Mouse (Mus musculus) bone marrow, adult 2 months (tissue): ENCODE results near the gene Erg. TPM values are rescaled to one million over a fixed set of nuclear protein-coding genes. Genes with fewer than 3 reads are reported as not detected.

Source experiments
- H3K27ac ChIP-seq: fragments of 200-500 bp; 2 replicates; pipeline ENCODE4 v1.5.1; 2012; ENCODE audit warnings: low read depth, mild to moderate bottlenecking, control low read depth, inconsistent platforms, low read length; ENCODE audit not compliant: control insufficient read depth, poor library complexity, insufficient read depth
- H3K4me1 ChIP-seq: fragments of 200-500 bp; 2 replicates; pipeline ENCODE4 v1.6.1; 2011; ENCODE audit warnings: low read length; ENCODE audit not compliant: control insufficient read depth, insufficient read depth
- H3K4me3 ChIP-seq: fragments of 200-500 bp; replicated peaks from 2 replicates; pipeline ENCODE3; 2011; ENCODE audit warnings: mild to moderate bottlenecking, low read depth, low read length, control low read depth; ENCODE audit not compliant: control insufficient read depth
- CTCF ChIP-seq: fragments of 200-500 bp; IDR thresholded peaks from 2 replicates; pipeline ENCODE4 v1.5.1; 2011; ENCODE audit warnings: low read length, control low read depth; ENCODE audit not compliant: control insufficient read depth, insufficient read depth
- POLR2A ChIP-seq: fragments of 200-500 bp; IDR thresholded peaks from 2 replicates; pipeline ENCODE4 v1.6.1; 2011; ENCODE audit warnings: low read depth, mild to moderate bottlenecking, control low read depth, low read length, borderline replicate concordance; ENCODE audit not compliant: control insufficient read depth
- WGBS: fragments of 180-500 bp; shearing (Covaris S2); methylation state at CpG from one replicate; pipeline ENCODE4 v1.1.7; 2018; 5-methylcytosine and 5-hydroxymethylcytosine counted together
- polyA plus RNA-seq: library from polyadenylated mRNA; stranded (reverse); fragments of >200 nt; gene quantifications from 2 replicates; pipeline ENCODE4 v1.2.4, GENCODE M21; 2011; ENCODE audit warnings: low replicate concordance; ENCODE audit not compliant: missing spikeins, insufficient read depth, insufficient read length

Erg gene
- polyA plus RNA-seq, 1 experiment = 12.3 TPM

- H3K4me1 ChIP-seq = peaks cover 4% of the 10 kb centered on the region
- no peak overlapping the region for H3K27ac ChIP-seq
- 90% methylated on average over 2 of the region's 2 CpGs for whole genome bisulfite sequencing
- no peak overlapping the region for H3K4me3 ChIP-seq
- no peak for TF ChIP-seq POLR2A
- TF ChIP-seq CTCF = no peak
Measured at GRCm38 (mm10) chr16:95614482-95614881, 28.1 kb upstream of the Erg start.

- TF ChIP-seq CTCF (no peak), POLR2A (no peak)
- H3K4me3 ChIP-seq = no peak overlapping the region
- peaks cover 4% of the 10 kb centered on the region for H3K4me1 ChIP-seq
- H3K27ac ChIP-seq = no peak overlapping the region
- 44% methylated on average over 20 of the region's 20 CpGs for WGBS
Measured at GRCm38 (mm10) chr16:95611982-95612746, 25.8 kb upstream of the Erg start.

DNA sequence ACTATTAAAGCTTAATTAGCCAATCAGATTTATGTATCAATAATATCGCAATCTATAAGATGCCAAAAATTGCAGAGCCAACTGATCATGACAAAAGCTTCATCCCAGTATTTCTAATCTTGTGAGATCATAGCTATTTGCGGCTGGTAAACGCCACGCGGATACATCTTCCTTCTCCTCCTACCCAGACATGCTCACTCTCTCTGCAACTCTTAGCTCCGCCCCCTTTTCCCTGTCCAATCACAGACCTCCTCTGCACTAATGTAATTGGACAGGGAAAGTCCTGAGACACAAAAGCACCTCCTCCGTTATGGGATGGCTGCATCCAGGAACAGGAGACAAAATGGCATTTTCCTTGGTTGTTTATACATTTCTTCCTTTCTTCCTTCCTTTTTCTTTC, 22.2 kb upstream of the Erg start:
- Histone ChIP-seq H3K4me1 (peaks cover 4% of the 10 kb centered on the region), H3K4me3 (no peak overlapping the region), H3K27ac (no peak overlapping the region)
- no peak for TF ChIP-seq CTCF
- no peak for TF ChIP-seq POLR2A
- 83% methylated on average over 7 of the region's 7 CpGs for WGBS

DNA sequence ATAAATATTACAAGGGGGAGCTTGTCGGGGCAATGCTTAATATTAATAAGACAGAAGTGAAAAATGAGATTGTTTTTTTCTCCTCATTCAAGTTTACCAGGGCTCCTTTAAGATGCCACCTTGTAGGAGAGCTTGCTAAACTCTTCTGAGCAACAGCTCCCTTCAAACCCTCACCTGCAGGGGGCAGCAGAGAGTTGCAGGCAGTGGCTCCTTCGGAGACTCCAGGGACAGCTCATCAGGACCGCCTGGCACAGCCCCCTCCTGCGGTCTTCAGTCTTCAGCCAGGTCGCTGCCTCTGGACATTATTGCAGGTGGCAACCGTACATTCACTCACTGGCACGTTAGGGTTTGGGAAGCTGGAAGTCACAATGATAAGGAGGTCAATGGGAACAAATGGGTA, 18.9 kb upstream of the Erg start:
- no peak overlapping the region for H3K4me3 ChIP-seq
- TF ChIP-seq CTCF (peak; percentile 76), POLR2A (no peak)
- WGBS = 23% methylated on average over 7 of the region's 7 CpGs
- H3K27ac ChIP-seq = no peak overlapping the region
- no peaks in the 10 kb centered on the region; the same call in 1 of the 2 replicates for H3K4me1 ChIP-seq

- H3K4me3 ChIP-seq = no peak overlapping the region
- H3K27ac ChIP-seq = no peak overlapping the region
- TF ChIP-seq CTCF (no peak), POLR2A (no peak)
- H3K4me1 ChIP-seq = no peaks in the 10 kb centered on the region; the same call in 1 of the 2 replicates
- 79% methylated on average over 5 of the region's 5 CpGs for WGBS
Measured at GRCm38 (mm10) chr16:95602504-95602903, 16.1 kb upstream of the Erg start.

GRCm38 (mm10) chr16:95601807-95602206, 15.4 kb upstream of the Erg start:
- no peak overlapping the region for H3K27ac ChIP-seq
- no peaks in the 10 kb centered on the region; the same call in 1 of the 2 replicates for H3K4me1 ChIP-seq
- no peak for TF ChIP-seq CTCF
- no peak for TF ChIP-seq POLR2A
- WGBS = 82% methylated on average over 4 of the region's 4 CpGs
- H3K4me3 ChIP-seq = no peak overlapping the region

DNA sequence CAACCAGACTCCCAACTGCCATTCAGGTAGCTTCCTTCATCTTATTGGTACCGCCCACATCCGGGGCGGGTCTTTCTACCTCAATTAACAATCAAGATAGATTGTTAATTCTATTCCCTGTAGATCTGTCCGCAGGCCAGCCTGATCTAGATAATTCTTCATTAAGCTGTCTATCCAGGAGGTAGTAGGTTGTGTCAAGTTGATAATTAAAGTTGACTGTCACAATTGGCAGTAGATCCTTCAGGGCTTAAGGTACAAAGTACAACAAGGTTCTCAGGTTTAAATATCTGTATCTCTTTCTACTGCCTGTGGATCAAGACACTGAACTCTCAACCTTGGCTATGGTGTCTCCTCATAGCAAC, 14.8 kb upstream of the Erg start:
- H3K4me3 ChIP-seq = no peak overlapping the region
- TF ChIP-seq CTCF (no peak), POLR2A (no peak)
- 74% methylated on average over 4 of the region's 4 CpGs for WGBS
- H3K4me1 ChIP-seq = no peaks in the 10 kb centered on the region; the same call in 1 of the 2 replicates
- no peak overlapping the region for H3K27ac ChIP-seq

- TF ChIP-seq POLR2A (no peak), CTCF (no peak)
- Histone ChIP-seq H3K27ac (no peak overlapping the region), H3K4me3 (no peak overlapping the region), H3K4me1 (no peaks in the 10 kb centered on the region; the same call in 1 of the 2 replicates)
- 44% methylated on average over 19 of the region's 19 CpGs for WGBS
Measured at GRCm38 (mm10) chr16:95600572-95601218, 14.3 kb upstream of the Erg start.

- Histone ChIP-seq H3K27ac (no peak overlapping the region), H3K4me1 (no peaks in the 10 kb centered on the region; the same call in 1 of the 2 replicates), H3K4me3 (no peak overlapping the region)
- no peak for TF ChIP-seq CTCF
- no peak for TF ChIP-seq POLR2A
- 91% methylated on average over 4 of the region's 4 CpGs for WGBS
Measured at GRCm38 (mm10) chr16:95598930-95599329, 12.5 kb upstream of the Erg start.

DNA sequence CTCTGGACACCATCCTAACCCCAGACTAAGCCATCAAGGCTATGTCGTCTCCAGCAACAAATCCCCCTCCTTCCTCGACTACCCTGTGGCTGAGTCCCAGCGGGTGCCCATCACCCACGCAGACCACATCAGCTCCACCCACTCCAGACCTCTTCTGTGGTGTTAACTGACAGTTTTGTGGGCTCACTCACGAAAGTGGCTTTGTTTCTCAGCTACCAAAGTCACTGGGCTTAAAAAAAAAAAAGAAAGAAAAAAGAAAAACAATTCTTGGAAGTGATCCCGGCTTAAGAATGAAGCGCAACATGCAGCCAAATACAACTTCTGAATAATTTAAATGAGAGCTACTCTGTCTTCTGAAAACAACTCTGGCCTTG, 11.2 kb upstream of the Erg start:
- Histone ChIP-seq H3K4me1 (no peaks in the 10 kb centered on the region; the same call in 1 of the 2 replicates), H3K4me3 (no peak overlapping the region), H3K27ac (no peak overlapping the region)
- TF ChIP-seq CTCF (no peak), POLR2A (no peak)
- WGBS = 48% methylated on average over 7 of the region's 7 CpGs
